Mouse (Mus musculus) left cerebral cortex, postnatal 36 days (tissue): ENCODE results near the gene Naa50. TPM values are rescaled to one million over a fixed set of nuclear protein-coding genes. Genes with fewer than 3 reads are reported as not detected.

Source experiments
- DNase-seq, 2 experiments: peaks; one replicate each; pipeline ENCODE4 v3.0.0; 2021 to 2022; ENCODE audit warnings: low spot score in 2 of 2, mixed read lengths in 1 of 2
- intact Hi-C: fragments of 180-260 bp; cut with DNase I; formaldehyde crosslinking; loops from one replicate; pipeline ENCODE4 v1.15.1; 2025
- total RNA-seq, 2 experiments: library from RNA; stranded (reverse); gene quantifications; 2 replicates each; pipeline ENCODE4 v1.2.3; 2021

Naa50 gene
- total RNA-seq: 10 to 100 TPM; 53.6 to 62.7 TPM

DNA sequence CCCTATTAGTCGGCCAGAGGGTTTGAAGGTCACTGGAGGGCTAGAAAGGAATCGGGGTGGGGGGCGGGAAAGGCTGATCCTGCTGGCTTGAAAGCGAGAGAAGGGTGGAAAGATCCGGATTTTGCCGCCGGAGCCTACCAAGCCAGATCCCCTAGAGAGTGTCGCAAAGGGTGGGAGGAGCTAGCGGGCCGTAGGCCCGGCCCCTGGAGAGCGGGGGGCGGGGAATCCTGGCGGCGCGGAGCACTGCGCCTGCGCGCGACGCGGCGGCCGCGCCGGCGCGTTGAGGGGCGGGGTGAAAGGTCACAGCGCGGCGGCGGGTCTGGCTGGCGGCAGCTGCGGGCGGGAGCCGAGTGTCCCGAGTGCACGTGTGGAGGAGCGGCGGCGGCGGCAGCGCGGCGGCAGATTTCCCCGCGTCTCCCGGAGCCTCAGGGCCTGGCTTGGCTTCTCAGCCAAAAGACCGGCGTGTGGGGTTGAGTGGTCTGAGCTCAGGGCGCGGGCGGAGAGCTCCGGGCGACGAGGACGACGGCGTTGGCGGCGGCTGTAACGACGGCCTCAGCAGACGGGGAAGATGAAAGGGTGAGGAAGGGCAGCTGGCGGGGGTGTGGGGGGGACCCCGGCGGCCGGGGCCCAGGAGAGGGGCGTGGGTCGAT lies at the start of gene Naa50, which contains the start of gene Atp6v1a:
Gene Naa50 (plus strand): TSS at position 295 of the 650 bp plus-strand sequence.
Gene Atp6v1a (minus strand): TSS at position 170 of the 650 bp plus-strand sequence.
- DNase-seq: peak; percentile 91 to 93
- intact Hi-C loops: loop anchor here (1.0 to 10.0 kb wide), 3 partner anchors 17 to 255 kb away; partner anchors contain the start of genes Ccdc191 and Usf3

DNA sequence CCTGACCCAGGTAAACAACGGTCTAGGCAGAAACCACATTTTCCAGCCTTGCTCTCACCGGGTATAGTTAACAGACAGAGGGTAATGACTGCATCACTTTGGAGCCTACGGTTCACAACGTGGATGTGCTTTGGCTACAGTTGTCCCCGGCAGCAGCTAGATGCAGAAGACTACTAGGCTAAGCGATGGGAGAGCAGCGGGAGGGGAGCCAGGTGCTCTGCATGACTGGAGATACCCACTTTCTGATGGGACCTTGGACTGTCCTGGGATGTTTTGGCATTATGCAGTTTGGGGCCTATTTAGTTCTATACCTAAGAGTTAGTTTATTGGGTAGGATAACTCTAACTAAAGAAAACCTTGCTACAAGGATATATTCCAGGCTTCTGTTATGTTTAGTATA lies 40.3 kb upstream of the Naa50 start:
- intact Hi-C loops: no loop called here
- DNase-seq: no peak

DNA sequence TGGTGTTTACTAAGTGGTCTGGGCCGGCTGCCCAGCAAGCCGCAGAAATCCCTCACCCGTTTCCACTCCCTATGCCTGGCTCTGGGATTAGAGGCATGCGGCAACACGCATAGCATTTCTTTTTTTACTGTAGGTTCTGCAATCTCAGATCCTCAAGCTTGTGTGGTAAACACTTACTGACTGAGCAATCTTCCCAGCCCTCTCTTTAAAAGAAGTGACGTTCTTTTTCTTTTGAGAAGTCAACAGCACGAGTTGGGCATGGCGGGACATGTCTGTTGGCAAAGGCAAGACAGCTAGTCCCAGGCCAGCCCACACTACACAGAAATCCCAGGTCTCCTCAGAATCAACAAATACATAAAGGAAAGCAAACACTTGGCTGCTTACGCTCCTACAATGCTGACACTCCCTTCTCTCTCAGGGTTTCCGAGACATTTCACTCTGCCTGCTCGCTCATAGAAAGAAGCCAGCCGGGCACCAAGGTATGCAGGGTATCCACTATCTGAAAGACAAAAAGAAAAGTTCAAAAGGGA lies 38.4 kb upstream of the Naa50 start:
- DNase-seq: no peak
- intact Hi-C loops: no loop called here

DNA sequence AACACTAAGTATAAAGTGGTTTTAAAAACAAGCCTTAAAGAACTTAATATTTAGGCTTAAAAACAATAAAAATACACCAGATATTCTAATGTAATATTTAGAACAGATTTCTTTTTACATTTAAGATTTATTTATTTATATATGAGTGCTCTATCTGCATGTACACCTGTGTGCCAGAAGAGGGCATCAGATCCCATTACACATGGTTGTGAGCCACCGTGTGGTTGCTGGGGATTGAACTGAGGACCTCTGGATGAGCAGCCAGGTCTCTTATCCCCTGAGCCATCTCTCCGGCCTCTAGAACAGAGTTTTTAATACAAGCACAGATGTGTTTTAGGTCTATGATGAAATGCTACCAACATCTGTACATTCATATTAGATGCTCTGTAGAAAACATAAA lies 36.7 kb upstream of the Naa50 start:
- intact Hi-C loops: no loop called here
- no peak for DNase-seq

DNA sequence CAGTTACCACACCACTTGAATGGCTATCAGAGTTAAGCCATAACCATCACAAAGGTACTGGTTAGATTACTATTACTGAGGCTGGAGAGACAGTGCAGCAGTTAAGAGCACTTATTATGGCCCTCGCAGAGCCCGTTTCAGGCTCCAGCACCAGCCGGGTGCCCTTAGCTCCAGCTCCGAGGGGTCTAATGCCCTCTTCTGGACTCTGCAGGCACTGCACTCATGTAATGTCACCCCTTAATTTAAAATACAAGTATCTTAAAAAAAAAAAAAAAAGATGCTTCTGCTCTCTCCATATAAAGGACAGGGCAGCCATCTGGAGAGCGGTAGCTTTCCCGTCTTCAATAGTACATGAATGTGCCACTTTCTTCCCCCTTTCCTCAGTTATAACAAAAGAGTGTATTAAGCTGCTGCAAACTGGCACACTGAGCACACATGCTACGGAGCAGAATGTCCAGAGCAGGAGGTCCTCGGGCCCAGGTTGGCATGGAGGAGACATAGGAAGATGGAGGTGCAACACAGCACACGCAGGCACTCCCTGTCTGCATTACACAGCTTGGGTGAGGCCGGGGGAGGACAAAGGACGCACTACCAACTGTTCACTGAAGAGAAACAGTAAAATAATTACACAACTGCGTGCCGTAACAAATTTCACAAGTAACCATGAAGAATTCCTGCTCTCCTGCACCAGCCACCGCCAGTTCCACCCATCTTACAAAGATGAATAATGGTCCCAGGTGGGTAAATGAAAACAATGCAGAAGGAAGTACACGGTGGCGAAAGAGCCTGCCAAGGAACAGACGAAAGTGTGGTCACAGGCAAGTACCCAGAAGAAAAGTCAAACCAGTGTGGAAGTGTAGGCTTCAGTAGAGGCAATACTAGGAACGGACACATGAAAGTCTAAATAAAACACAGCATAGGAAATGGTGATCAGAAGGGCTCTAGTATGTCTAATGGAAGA lies 35.5 kb upstream of the Naa50 start:
- no peak for DNase-seq
- intact Hi-C loops: no loop called here

DNA sequence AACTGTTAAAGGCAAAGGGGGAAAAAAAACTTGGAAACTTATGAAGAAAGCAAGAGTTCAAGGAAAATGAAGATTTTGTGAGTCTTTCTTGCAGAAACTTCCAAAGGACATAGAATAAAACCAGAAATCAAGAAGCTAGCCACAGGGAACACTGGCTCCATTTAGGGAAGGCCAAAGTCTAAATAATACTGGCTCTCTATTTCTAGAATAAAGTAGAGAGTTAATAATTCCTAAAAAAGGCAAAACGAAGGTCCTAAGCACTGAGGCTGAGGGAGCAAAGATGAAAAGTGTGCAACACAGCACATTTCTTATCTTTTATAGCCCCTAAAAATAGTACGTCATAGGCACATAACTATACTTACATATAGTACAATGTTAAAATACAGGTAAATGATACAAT lies 34.4 kb upstream of the Naa50 start:
- intact Hi-C loops: no loop called here
- DNase-seq: no peak

DNA sequence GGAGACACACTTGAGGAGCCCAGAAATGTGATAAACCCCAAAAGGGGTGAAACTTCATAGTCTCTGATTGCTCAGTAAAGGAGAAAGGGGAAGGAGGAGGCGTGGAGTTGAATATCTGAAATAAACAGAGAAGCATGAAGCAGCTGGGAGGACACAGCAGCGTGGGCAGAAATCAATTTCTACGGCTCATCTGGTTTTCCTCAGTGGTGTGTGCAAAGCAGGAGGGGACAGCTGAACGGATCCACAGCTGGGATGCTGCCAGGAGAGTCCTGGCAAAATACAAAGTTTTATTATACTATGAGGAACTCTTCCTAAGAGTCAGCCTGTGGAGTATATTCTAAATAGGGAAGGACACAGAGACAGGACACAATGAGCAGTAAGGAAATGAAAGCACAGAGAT lies 30.6 kb upstream of the Naa50 start:
- intact Hi-C loops: no loop called here
- peak in 1 of 2 experiments; percentile 11 for DNase-seq

DNA sequence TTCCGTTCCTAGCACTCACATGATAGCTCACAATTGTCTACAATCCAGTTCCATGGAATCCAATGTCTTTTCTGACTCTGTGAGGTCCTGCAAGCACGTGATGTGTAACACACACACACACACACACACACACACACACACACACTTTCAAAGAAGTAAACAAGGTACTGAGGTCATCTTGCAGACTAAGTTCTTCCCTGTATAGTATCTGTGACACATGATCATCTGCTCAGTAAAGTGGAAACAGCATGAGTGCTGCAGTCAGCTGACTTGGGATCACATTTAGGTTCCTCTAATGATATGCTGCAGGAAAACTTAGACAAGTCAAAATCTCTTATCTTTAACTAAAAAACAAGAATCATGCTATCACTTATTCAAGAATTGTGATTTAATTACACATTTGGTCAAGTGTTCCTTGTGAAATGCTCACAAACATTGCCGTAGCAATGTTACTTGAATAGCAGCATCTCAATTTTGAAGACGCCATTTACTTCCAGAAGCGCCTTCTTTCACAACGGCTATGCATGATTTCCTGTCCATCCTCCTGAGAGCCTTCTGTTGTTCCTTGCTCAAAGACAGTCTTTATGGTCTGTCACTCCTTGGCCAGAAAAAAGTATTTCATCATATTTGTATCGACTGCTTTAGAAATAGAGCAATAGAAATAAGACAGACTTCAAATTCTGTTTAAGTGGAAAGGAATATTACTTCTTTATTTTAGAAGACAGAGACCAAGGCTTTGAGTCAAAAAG lies 19.7 kb upstream of the Naa50 start:
- intact Hi-C loops: no loop called here
- no peak for DNase-seq

DNA sequence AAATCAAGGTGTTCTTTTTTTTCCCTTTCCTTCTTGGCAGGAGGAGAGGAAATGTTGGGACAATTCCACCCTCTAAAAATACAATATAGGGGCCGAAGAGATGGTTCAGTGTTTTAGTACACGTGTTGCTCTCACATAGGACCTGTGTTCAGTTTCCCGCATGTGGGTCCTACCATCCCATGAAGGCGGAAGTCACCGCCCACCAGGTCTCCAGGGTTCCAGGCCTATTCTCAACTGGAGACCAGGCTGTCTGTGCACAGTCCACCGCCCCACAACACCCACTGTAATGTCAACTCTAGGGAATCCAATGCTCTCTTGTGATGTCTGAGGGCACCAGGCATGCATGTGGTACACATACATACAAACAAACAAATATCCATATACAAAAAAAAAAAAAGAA lies 17.5 kb upstream of the Naa50 start:
- intact Hi-C loops: loop anchor here (2.0 kb wide), 1 partner anchor 17 kb away; the partner anchor contains the start of genes Atp6v1a and Naa50
- no peak for DNase-seq

DNA sequence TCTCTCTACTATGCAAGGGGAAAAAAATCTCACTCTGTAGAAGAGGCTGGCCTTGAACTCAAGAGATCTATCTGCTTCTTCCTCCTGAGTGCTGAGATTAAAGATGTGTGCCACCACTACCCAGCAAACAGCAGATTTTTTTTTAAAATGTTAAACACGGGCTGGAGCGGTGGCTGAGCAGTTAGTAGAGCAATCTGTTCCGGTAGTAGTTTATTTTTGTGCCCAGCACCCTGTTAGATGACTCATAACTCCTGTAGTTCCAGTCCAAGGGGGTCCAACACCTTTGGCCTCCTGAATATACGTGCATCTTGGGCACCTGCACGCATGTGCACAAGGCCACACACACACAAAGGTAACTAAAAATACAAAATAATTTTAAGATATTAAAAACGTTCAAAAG lies 17.1 kb upstream of the Naa50 start:
- no peak for DNase-seq
- intact Hi-C loops: loop anchor here (2.0 kb wide), 1 partner anchor 16 kb away; the partner anchor contains the start of genes Atp6v1a and Naa50

DNA sequence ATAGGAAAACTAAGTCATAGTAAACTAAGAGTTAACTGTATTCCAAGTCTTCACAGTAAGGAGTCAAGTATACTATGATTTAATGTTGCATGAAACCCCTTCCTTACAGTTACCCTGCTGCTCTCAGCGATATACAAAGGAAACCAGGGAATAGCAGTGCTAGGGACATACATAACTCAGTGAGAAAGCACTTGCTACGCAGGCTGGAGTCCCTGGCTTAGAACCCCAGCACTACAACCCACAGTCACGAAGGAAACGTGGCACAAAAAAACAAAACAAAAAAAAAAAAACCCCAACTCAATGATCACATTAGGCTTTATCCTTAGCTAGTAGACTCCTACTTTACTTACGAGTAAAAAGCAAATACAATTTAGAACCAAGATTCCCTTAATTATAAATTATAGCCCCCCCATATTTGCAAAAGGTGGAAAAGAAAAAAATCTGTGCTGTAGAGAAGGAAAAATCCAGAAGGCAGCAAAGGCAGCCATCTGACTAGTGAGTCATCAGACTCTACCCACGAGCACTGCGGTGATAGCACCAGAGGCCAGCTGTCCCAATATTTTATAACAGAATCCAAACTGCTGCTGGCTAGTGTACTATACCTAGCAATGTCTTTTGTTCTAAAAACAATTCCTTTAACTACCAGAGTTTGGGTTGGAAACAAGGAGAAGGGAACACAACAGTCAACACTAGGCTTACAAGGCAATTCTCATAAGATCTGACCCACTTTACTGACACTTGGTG lies 16.5 kb upstream of the Naa50 start:
- DNase-seq: peak; percentile 48 to 61
- intact Hi-C loops: loop anchor here (2.0 kb wide), 1 partner anchor 16 kb away; the partner anchor contains the start of genes Atp6v1a and Naa50

DNA sequence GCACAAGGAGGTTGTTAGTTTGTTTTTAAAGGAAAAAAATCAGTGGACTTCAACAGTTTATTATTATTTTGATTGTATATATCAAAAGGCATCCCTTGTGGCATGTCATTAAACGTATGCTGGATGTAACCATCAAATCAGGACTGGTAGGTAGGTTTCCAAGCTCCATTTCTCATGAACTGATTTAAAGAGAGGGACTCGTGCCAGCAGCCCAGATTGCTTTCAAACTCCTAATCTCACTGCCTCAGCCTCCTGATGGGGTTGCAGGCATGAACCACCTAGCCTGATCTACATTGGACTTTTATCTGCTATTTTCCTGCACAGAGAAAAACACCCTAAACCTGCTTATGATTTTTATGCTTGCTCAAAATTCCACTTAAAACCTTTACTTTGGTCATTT lies 15.8 kb upstream of the Naa50 start:
- no peak for DNase-seq
- intact Hi-C loops: loop anchor here (2.0 kb wide), 1 partner anchor 15 kb away; the partner anchor contains the start of genes Atp6v1a and Naa50

DNA sequence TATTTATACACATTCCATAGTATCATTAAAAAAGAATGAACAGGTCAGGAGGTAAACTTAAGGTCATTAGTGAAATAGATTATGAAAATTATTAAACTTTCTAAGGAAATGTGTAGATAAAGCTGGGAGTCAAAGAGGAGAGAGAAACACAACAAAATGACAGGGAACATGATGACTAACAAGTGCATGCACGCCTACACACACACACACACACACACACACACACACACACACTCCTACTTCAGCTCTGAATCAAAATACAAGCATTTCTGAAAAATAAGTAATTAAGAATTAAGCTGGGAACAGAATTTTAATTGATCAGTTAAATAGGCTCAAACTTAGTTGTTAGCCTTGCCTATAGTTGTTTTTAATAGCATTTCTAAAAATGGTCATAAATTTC lies 14.9 kb upstream of the Naa50 start:
- no peak for DNase-seq
- intact Hi-C loops: no loop called here

DNA sequence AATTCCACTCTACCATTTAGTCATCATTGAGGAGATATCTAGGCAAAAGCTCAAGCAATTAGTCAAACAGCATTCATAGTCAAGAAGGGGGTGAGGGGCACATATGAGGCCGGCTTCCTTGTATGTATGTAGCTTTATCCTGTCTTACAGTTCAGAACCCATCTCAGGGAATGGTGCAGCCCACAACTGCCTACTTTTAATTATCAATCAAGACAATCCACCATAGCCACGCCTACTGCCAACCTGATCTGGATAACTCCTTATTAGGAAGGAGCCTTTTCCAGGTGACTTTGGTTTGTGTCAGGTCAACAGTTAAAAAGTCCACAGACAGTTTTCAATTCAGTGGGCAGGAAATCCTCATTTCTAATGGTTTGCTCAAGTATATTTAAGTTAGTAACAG lies 14.2 kb upstream of the Naa50 start:
- DNase-seq: no peak
- intact Hi-C loops: no loop called here

DNA sequence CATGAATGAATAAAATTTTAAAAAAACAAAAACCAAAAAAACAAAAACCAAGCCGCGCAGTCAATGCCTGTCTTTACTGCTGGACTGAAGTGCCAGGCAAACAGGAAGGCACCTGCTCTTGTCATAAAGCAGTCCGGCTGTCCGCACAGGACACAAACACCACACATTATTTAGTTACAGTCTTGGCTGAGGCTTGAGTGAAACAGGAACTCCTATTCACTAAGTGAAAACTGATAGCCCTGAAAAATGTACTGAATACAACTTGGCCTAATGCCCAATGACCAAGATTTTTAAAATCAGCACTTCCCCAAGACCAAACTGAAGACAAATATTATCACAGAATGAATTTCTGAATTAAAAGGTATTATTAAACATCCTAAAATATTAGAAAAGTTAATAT lies 13.2 kb upstream of the Naa50 start:
- intact Hi-C loops: no loop called here
- no peak for DNase-seq

DNA sequence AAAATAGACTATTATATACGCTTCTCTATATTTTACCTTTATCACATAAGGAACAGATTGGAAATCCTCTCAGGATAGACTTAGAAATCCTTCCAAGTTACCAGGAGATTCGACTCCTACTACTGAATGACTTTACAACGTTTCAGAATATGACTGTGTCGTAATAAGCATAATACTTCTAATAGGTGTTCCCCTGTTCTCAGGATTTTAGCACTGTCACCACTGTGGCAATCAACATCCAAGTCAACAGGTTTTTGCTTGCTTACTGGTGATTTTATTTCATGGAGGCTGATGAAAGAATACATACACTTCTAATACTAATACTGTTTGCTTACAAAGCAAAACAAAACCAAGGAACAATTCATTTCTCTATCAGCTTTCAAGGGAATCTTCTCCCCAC lies 7.3 kb upstream of the Naa50 start:
- DNase-seq: no peak
- intact Hi-C loops: loop anchor here (10.0 kb wide), 1 partner anchor 247 kb away; the partner anchor contains the start of gene Ccdc191

DNA sequence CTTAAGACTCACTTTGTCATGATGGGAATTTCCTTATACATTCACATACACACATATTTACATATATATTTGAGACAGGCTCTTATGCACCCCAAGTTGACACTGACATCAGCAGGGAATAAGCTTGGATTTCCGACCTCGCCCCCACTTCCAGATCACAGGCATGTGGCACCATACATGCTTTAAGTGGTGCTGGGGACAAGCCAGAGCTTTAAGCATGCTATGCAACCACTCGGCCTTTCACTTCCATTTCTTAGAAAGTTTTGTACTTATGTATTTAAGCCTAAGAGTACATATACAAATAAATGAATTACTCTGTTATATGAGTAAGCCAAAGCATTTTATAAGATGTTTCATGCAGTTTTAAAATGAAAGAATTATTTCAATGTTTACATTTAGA lies 6.4 kb upstream of the Naa50 start:
- no peak for DNase-seq
- intact Hi-C loops: loop anchor here (10.0 kb wide), 1 partner anchor 248 kb away; the partner anchor contains the start of gene Ccdc191

DNA sequence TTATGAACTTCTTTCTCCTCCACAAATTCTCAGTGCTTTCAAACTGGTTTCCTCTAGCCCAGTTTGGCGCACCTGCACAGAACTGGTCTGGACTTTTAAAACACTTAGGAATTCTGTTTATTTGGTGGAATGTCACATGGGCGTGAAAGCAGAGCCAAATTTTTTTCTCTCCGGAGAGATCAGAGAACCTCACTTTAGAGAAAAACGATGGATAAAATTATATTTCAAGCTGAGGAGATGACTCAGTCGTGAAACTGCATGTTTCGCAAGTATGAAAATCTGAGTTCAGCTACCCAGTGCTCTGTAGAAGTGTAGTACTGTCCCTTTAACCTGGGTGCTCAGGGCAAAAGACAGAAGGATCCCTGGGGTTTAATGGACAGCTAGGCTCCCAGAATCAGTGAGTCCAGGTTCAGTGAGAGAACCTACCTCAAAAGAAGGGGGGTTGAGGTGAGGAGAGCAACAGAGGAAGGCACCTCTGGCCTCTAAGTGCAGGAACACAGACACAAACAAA lies 3.1 kb upstream of the Naa50 start:
- DNase-seq: no peak
- intact Hi-C loops: loop anchor here (10.0 kb wide), 1 partner anchor 252 kb away; the partner anchor contains the start of gene Ccdc191
